Mouse (Mus musculus): Measurements from ENCODE around the gene Slc26a6.

The Slc26a6 gene

GRCm38 (mm10) chr9:108955241-108955640 lies 102.2 kb downstream of the Slc26a6 start:
- DNase-seq (ENCODE audit: low read depth, low spot score), result no peak

DNA sequence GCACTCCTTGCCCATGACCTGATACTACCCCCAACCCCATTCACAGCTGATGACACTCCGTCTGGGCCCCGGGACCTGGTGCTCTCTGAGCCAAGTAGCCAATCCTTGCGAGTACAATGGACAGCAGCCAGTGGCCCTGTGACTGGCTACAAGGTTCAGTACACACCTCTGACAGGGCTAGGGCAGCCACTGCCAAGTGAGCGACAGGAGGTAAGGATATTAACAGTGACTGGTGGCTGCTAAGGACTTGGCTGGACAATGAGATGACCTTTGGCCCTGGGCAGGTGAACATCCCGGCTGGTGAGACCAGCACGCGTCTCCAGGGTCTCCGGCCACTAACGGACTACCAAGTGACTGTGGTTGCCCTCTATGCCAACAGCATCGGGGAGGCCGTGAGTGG lies 102.8 kb downstream of the Slc26a6 start:
- no peak for DNase-seq (ENCODE audit: low read depth, low spot score)
